Mouse (Mus musculus) brain, embryonic 18.5 days (tissue): ENCODE measurements around the gene Cdc42ep1.

Source experiments
- DNase-seq: peaks from one replicate; pipeline ENCODE4 v3.0.0-alpha.2; 2012; ENCODE audit warnings: low read depth, low spot score

Cdc42ep1 gene

GRCm38 (mm10) chr15:78842371-78843163 lies at the start of gene Cdc42ep1:
Cdc42ep1 (plus strand) TSS chr15:78842624.
- DNase-seq = no peak

DNA sequence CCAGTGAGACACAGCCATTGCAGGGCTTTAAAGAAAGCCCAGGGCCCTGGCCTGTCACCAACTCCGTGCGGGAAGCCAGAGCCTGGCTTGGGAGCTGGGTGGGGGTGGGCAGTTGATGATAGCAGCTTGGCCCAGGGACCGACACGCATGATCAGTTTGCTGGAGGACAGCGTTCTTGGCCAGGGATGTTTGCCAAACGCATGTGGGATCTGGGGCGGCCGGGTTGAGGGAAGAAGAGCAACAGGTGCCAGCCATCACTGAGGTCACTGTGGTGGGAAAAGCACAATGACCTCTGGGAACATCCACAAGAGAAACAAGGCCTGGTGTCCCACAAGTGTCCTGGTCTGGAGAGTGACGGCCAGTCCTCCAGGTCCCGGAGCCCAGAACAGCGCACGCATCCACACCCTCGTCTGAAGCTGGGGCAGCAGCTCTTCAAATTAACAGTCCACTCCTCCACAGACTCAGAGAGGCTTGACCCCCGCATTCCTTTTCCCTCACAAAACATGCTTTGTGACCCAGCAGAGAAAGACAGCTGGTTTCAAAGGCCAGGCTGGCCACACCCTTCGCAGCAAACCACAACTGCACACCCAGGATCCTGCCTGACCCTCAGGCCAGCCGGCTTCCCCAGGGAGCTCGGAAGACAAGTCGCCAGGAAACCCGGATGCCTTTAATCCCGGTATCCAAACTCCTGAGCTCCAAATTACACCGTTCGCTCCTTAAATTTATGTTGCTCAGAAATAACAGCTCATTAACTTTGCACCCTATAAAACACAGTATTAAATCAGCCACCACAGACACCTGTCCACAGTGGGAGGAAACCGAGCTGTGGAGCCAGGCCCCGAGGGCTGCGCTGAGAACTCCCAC lies 46.0 kb upstream of the Cdc42ep1 start:
- DNase-seq = no peak

GRCm38 (mm10) chr15:78797060-78797329 lies 45.4 kb upstream of the Cdc42ep1 start:
- DNase-seq = no peak

GRCm38 (mm10) chr15:78799029-78799428 lies 43.4 kb upstream of the Cdc42ep1 start:
- DNase-seq = no peak

DNA sequence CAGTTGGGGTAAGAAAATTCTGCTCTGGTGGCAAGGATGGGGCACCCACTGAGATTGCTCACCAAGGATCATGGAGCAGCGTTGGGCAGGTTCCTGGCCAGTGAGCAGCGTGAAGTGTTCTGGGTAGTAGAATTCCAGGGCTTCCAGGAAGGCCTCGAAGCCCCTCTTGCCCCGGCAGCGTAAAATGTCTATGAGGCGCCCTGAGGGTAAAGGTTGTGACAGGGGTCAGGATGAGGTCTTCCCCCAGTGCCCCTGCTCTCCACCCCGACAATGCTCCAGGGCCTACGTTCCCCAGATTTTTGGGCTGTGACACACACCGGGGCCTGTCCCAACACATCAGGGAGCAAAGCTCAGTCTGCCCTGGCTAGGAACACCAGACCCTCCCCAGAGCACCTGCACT lies 40.9 kb upstream of the Cdc42ep1 start:
- DNase-seq = no peak

- no peak for DNase-seq
Observed at GRCm38 (mm10) chr15:78801971-78802741, 40.3 kb upstream of the Cdc42ep1 start.

DNA sequence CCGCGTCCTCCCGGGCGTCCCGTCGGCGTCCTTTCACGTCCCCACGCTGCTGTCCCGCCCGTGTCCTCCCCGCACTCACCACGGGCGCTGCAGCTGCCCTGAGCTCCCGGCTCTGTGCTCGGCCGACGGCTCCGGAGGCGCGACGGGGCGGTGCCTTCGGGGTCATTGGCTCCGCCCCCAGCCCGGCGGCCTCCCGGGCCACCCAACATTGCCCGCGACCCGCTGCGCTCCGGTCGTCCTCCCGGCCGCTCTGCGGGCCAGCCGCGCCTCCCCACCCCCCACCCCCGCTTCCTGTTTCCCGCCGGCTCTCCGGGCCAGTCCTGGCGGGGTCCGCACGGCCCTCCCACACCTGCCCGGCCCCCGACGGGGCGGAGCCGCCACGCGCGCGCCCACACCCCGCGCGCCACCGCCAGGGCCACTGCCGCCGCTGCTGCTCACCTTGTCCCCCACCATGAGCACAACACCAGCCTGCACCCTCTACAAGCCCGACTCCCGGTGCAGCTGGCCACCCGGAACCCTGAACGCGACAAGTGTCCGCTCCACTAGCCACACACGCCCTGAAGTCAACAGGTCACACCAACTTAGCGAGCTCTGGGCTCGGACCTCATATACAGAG lies 39.5 kb upstream of the Cdc42ep1 start, which contains the start of gene Card10:
Gene Card10 (minus strand): TSS at position 267 of the 616 bp plus-strand sequence.
- DNase-seq = no peak

- DNase-seq = no peak
Observed at GRCm38 (mm10) chr15:78803499-78803900, 38.9 kb upstream of the Cdc42ep1 start.

DNA sequence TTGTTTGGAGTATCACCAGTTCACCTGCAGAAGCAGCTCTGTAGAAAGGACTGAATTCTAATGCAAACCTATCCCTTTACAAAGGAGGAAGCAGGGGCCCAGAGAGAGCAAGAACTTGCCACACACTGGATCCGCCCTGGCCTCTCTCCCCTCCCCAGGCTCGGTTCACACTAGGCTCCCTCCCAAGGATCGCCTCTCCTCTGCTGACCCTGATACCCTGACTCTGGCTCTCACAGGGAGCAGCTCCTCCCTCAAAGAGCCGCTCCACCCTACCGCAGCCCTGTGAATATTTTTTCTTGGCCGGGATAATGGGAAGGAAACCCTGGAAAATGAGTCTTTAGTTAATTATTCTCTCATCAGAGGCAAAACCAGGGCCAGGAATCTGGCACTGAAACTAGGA lies 38.1 kb upstream of the Cdc42ep1 start:
- no peak for DNase-seq

DNA sequence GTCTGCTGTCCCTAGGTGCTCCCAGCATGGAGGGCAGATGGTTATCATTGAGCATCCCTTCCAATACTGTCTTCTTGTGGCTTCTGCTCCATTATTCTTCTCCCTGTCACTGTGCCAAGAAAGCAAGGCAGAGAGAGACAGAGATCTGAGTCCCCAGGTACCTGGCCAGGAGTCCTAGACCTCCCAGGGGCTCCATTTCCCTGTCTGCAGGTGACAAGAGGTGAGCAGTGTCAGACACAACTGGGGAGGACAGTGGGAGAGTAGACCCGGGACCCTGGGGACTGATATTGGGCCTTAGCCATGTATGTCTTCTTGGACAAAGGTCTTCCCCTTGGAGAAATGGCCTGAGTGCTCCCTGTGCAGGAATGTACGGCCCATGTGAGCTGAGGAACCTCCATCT lies 37.1 kb upstream of the Cdc42ep1 start:
- DNase-seq = no peak

DNA sequence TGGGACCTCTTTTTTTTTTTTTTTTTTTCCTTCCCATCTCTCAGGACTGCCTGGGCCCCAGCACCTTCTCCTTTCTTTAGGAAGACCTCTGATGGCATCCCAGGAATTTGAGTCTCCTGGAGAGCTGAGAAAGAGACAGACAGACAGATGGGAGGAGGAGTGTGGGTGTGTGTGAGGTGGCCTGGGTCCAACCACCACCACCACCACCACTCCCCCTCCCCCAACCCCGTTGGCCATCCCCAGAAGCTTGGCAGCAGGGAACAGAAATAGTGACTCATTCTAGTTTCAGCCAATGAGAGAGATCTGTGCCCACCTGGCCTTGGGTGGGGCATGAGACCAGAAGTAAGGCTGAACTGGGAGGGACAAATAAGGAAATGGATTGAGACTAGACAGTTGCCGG lies 35.8 kb upstream of the Cdc42ep1 start:
- no peak for DNase-seq

GRCm38 (mm10) chr15:78807141-78807540 lies 35.3 kb upstream of the Cdc42ep1 start:
- no peak for DNase-seq

- DNase-seq = no peak
Observed at GRCm38 (mm10) chr15:78808980-78809379, 33.4 kb upstream of the Cdc42ep1 start.

- no peak for DNase-seq
Observed at GRCm38 (mm10) chr15:78809739-78810138, 32.7 kb upstream of the Cdc42ep1 start.

GRCm38 (mm10) chr15:78810146-78810545 lies 32.3 kb upstream of the Cdc42ep1 start:
- no peak for DNase-seq

GRCm38 (mm10) chr15:78813603-78814002 lies 28.8 kb upstream of the Cdc42ep1 start:
- DNase-seq = no peak

DNA sequence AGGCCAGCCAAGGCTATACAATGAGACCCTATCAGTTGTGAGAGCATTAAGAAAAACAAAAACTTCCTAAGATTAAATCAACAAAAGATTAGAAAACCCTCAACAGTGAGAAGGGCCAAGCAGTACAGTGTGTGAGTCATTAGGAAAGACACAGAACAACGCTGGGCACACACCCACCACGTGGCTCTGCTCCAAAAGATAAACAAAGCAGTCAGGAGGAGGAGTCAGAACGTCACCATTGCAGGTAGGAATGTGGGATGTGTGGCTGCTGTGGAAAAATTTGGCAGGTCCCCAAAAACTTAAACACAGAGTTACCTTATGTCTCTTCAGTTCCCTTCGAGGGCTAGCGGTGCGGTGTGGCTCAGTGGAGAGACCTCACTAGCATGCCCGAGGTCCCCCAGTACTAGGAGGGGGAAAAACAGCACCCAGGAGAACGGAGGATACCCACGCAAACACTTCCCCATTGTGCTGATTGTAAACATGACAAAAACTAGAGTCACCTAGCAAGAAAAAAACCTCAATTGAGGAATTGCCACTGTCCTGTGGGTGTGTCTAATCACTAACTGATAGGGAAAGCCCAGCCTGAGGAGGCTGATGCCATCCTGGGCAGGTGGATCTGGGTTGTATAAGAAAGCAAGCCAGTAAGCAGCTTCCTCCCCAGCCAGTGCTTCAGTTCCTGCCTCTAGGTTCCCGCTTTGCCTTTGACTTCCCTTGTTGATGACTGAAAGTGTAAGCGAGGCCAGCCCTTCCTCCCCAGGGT lies 26.9 kb upstream of the Cdc42ep1 start:
- no peak for DNase-seq

GRCm38 (mm10) chr15:78816074-78816391 lies 26.4 kb upstream of the Cdc42ep1 start:
- DNase-seq = no peak

- no peak for DNase-seq
Observed at GRCm38 (mm10) chr15:78826213-78827204, 15.9 kb upstream of the Cdc42ep1 start.

- DNase-seq = no peak
Observed at GRCm38 (mm10) chr15:78828315-78828714, 14.1 kb upstream of the Cdc42ep1 start.
